Mouse (Mus musculus) R1 (cell line): ENCODE results near the gene Olfr732.

Experiments
- DNase-seq: peaks from one replicate; pipeline ENCODE4 v3.0.0-alpha.2; 2018; ENCODE audit warnings: low read depth, low spot score

Gene Olfr732

GRCm38 (mm10) chr14:50284106-50284505 is at the start of gene Olfr732:
Gene Olfr732 (minus strand): TSS chr14:50284206.
- DNase-seq: no peak

GRCm38 (mm10) chr14:50326661-50327060 is 42.7 kb upstream of the Olfr732 start, which contains the start of gene Olfr734:
Gene Olfr734 (minus strand): TSS chr14:50326761.
- no peak for DNase-seq

GRCm38 (mm10) chr14:50301422-50301821 is 17.4 kb upstream of the Olfr732 start, which contains the start of gene Olfr733:
Gene Olfr733 (minus strand): TSS chr14:50301522.
- DNase-seq: no peak

- DNase-seq: no peak
These were observed 42.2 kb downstream of the Olfr732 start, which contains the start of gene Olfr731 for GRCm38 (mm10) chr14:50241766-50242165. Gene Olfr731 (minus strand): TSS chr14:50241866.
